Mouse (Mus musculus) B cell, adult 2 months (primary cell): ENCODE measurements around the gene Cytip.
"Not testable (repeated sequence)": the region's sequence is repeated elsewhere in the genome, so short reads cannot be mapped to it uniquely, and the experiment has no call there.

Experiments used
- DNase-seq, 2 experiments: peaks; one replicate each; pipeline ENCODE4 v3.0.0; 2022

The Cytip gene

DNA sequence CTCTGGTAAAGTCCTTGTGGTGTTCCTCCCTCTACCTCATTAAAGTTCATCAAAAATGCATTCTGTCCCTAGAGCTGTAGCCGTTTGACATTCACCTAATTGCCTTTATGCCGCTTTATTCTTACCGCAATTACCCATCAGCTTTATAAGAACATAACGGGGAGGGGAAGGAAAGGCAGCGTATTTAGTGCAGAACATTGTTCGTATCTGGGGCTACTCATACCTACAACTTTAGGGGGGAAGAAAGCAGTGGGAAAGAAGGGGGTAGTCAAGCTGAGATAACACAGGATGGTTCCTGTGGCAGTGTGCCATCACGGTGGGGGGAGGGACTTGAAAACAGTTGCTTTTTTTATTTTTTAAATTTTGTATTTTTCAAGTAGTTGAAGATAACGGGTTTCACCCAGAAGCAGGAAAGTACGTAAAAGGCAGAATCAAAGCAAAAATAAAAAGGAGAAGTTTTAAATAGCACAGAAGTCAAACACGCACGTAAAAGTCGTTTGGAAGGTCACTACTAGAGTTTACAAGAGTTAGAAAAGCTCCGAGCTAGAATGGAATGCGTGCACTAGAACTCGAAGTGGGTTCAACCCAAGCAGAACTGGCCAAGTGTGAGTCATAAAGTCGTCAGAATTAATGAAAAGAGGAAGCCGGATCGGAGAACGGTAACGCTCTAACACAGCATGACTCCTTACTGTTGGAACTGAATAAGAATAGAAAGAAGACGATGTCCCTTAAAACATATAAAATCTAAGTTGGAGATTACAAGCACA, 34.6 kb downstream of the Cytip start:
- DNase-seq: peak; percentile 78 to 80

DNA sequence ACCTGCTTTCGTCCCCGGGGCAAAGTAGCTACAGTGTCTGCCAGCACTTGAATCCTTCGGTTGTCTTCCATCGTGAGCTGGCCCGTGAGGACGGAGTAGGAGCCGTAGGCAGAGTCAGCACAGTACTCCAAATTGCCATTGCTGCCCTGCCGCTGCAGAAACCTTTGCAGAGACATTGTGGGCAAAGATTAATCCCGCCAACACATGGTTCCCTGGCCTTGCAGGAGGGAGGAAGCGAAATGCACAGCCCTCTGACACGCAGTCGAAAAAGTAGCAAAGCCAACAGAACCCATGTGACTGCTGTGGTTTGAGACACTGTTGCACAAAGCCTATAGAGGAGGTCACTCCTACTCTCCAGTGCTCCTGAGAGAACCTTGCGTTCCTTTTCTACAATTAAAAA, 35.5 kb downstream of the Cytip start:
- DNase-seq: peak; percentile 80 to 82

- DNase-seq: peak; percentile 63 to 64
Measured at GRCm38 (mm10) chr2:58159121-58159520, 36.2 kb downstream of the Cytip start.

- DNase-seq: peak in 1 of 2 experiments; percentile 47
Measured at GRCm38 (mm10) chr2:58158539-58158938, 36.8 kb downstream of the Cytip start.

DNA sequence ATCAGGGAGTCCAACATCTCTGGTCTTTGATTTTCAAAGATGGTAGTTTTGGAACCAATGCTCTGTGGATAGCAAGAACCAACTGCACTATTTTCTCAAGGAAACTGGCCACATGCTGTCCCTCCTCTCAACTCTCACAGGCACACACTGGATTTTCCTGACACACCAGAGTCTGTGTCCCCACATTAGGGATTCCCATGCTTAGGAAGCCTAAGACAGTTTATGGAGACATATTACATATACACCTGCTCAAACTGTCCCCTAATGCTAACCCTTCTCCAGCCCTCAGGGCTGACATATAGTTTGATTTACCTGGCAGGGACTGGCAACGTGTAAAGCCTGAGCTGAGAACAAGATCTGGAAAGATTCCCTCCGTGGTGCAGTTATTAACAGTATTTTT, 37.2 kb downstream of the Cytip start:
- peak; percentile 49 to 62 for DNase-seq

- DNase-seq: peak; percentile 51 to 58
Measured at GRCm38 (mm10) chr2:58157466-58157865, 37.9 kb downstream of the Cytip start.

DNA sequence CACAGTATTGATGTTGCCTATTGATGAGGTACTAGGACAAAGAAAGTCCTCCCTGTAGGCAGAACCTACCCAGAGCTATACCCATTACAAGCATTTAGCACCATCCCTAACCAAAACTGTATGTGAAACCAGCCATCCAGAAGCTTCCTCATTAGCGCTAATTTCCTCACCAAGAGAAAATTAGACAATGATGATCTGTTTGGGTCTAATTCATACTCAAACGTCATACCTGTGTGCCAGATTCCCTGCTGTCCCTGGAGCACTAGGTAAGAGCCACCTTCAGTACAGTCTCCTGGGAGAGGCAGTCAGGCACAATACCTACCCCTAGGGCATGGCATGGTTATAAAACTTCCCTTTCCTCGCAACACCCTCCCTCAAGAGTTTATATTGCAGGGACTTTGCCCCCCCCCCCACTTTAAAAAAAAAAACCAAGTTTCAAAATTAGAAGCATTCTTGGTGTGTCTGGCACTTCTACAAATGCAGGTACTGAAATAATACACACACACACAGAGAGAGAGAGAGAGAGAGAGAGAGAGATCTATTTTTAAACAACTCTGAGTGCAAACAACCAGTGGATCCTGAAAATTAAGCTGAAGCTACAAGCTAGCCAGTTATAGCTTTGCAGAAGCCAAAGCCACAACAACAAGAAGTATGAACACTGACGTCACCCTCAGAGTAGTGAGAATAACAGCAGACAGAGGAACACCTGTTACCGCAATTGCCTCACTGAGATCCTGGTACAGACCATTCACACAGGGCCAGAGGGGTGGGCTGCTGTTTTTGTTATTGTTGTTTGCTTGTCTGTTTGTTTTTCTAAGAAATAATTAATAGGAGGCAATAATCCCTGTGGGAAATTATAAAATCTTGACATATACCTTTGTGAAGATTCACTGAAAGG, 38.6 kb downstream of the Cytip start:
- peak; percentile 78 to 85 for DNase-seq

DNA sequence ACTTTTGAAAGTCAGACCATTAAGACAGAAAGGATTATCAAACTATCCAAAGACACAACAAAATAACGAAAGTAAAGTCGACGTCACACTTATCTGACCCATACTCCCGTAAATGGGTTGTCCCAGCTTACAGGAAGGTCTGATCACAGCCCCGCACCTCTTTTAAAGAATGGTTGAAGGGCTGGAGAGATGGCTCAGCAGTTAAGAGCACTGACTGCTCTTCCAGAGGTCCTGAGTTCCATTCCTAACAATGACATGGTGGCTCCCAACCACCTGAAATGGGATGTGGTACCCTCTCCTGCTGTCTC, 39.3 kb downstream of the Cytip start:
- DNase-seq: peak; percentile 52 to 56

DNA sequence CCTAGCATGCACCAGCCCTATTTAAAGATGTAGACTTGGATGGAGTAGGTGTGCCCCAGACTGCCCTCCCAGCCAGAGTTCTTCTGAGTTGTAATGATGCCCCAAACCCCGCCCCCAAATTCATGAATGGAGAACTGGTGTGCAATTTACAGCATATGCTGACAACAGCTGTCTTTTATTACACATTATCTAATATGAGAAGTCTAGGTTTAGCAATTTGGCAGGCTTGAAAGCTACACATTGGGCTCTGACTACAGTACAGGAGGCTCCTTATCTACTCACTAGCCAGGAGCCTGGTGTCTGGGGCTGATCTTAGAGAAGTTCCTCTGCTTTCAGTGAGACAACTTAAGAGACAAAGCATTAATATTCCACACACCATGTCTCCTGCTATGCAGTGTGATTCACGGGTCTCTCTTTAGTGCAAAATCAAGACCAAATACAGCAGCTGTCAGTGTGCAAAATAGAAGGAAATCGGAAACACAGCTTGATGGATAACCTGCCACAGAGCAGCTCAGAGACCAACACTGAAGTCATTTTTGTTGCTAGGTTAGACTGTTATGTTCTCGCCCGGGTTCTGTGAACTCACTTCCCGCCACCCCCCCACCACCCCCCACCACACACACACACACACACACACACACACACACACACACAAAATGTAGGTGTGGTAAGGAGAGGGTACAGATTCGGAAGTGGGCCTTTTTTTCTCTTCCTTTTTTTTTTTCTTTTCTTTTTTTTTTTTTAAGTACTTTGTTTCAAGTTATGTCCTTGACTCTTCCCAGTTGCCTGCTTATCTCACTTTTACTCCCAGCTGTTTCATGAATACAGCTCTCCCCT, 39.8 kb downstream of the Cytip start:
- peak; percentile 62 to 64 for DNase-seq

DNA sequence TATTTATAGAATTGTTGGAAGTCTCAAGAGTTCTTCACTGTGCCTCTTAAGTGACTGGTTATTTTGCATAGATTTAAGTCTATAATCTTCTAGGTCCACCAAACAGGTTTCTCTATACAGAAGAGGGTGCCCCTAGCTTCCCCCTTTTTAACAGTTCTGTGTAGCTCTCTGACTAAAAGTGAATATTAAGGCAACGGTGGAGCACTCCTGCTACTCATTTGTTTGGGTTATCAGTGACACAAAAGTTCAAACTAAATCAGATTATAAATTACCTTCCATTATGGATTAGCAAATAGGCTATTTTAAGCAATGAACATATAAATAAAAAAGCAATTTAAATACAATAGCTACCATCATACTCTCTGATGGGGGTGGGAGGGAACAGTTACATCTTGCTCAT, 40.8 kb downstream of the Cytip start:
- no peak for DNase-seq

DNA sequence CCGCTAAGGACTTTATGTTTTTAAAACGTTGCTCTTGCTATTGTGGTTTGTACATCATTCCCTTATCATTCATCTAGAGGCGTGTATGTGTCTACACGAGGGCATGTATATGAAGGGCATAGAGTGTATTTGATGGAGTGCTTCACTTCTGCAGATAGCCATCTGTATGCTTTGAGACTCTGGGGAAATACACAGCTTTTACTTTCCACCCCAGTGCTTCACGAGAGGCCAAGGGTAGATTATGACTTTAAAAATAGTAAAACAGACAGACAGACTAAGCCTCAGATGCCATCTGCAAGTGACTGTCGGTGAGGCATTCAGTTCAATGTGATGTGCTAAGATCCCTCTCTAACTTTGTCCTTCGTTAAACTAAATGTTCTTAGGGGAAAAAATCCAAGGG, 41.6 kb downstream of the Cytip start:
- peak in 1 of 2 experiments; percentile 40 for DNase-seq

GRCm38 (mm10) chr2:58149983-58150405, 45.3 kb downstream of the Cytip start:
- DNase-seq: peak; percentile 53 to 58

DNA sequence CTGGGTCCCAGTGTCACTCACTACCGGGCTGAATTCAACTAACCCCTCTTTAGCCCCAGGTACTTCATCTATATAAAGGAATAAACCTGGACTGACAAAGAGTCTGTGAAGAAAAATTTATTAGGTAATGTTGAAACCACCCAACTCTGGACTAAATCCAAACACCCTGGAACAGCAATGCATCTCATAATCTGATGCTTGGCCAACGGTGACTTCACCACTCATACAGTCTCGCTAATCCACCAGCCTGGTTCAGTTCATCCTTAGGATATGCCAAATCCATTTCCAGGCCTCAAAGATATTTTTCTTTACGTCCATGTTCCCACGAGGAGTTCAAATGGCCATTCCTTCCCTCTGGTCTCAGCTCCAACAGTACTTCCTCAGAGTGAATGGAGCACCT, 48.8 kb downstream of the Cytip start:
- DNase-seq: no peak

DNA sequence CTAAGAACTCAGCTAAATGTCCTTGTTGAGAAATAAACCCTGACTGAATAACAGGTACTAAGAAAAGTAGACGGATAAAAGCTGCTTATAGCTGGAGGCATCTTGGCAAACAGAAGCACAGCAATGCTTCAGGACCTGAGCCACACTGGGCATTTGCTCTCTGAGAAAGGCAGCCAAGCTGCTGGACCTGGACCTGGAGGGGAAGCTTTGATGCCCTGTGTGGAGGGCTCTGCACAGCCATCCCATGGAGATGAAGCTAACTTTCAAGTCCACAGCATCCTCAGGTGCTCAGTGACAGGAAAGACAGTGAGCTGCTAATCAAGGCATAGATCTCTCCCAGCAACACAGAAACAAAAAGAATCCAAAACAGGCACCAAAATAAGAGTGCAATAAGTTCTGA, 54.8 kb downstream of the Cytip start:
- DNase-seq: no peak

- peak; percentile 42 to 44 for DNase-seq
Measured at GRCm38 (mm10) chr2:58138611-58139010, 56.7 kb downstream of the Cytip start.

DNA sequence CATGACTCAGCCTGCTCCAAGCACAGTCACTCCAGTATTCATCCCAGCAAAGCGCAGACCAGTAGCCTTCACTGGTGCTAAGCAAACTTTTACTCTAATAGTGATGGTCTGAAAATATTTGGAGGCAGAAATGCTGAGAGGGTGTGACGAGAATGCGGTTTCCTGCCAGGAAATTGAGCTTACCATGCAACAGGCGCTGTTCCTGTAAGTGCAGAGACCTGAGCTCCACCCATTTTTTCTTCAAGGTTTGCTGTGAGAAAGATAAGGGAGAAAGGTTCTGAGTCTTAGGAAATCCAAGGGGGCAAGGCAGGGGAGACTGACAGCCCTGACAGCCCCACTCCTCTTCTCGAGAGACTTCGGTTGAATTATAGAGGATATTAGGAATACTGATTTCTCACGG, 57.7 kb downstream of the Cytip start:
- DNase-seq: peak; percentile 67 to 74

GRCm38 (mm10) chr2:58136526-58136925, 58.8 kb downstream of the Cytip start:
- DNase-seq: no peak

DNA sequence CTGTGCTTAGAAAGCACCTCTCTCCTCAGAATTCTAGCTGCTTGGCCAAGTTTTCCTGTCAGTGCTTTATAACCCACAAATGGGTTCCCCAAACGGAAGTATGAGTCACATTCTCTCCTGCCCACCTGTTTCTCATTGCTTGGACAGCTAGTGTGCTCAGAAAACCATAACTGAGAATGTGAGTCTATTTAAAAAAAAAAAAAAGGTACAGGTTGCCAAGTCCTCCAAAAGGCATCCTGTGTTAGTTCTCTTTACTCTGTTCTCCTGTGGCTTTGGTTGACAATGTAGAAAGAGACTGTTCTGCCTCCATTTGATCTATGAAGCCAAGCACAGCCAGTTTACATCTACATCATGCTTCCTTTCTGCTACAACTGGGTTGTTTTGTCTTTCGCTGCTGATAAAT, 60.3 kb downstream of the Cytip start:
- DNase-seq: peak in 1 of 2 experiments; percentile 55

DNA sequence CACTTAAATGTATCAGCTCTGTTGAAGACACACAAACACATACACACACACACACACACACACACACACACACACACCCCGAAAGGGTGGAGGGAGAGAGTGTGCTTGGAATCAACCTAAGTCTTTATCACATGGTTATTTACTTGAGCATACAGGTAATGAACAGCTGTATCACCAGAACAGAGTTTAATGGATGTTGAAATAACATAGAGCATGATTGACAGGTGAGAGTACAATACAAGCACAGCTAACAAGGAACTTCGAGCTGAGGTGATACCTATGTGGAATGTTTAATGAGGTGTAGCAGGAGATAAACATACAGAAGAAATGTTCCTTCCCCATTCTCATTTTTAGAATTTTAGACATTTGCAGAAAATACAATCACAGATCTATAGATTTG, 62.7 kb downstream of the Cytip start:
- no peak for DNase-seq

DNA sequence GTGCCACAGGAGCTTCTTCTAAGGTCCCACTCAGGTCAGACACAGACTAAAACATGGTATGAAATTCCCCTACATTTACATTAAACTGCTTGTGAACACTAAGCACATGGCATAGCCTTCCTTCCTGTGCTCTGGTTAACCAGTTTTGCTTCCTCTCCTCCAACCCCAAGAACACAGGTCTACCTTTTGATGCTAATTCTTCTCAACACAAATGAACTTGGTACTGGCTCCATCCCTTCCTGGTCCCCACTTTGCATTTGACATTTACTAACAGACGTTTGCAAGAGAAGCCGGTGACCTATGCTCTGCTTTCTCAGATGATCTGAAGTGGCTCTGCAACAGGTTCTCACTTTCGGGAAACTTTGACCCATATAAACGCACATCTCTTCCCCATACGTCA, 65.4 kb downstream of the Cytip start:
- DNase-seq: peak in 1 of 2 experiments; percentile 39

DNA sequence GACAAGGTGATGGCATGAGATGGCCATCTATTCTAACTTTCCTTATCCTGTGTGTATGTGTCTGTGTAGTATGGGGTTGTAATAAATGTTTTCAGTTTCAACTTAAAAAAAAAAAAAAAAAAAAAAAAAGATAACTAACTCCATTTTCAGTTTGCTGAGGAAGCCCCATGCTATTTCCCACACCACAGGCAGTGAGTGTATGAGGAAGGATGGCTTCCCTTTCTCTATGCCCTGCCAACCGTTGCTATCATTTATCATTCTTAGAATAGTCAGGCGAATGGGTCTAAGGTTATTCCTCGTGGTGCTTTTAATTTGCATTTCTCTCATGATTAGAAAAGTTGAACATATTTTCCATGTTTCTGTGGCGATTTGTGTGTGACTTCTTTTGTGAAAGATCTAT, 84.2 kb downstream of the Cytip start:
- no peak for DNase-seq

- not testable (repeated sequence) for DNase-seq
Measured at GRCm38 (mm10) chr2:58107887-58108286, 87.4 kb downstream of the Cytip start.

GRCm38 (mm10) chr2:58107046-58107445, 88.3 kb downstream of the Cytip start:
- DNase-seq: no peak
